Mouse (Mus musculus) neural tube, embryonic 15.5 days (tissue): Measurements from ENCODE around the gene Rassf7. TPM values are rescaled to one million over a fixed set of nuclear protein-coding genes. Genes with fewer than 3 reads are reported as not detected.
A peak's percentile ranks its signal among the peaks of the same experiment; 100 is the strongest.

Experiments used
- ATAC-seq: fragments of 200-750 bp; cut with Nextera tagmentation; 2 replicates; pipeline ENCODE4 v1.8.0; 2017; ENCODE audit warnings: mild to moderate bottlenecking, moderate TSS enrichment, moderate library complexity; ENCODE audit not compliant: low FRiP score
- H3K27ac ChIP-seq: fragments of 300-500 bp; sonication (generic); replicated peaks from 2 replicates; pipeline ENCODE4 v1.5.1; 2015; ENCODE audit warnings: mild to moderate bottlenecking, inconsistent platforms
- H3K27me3 ChIP-seq: fragments of 300-500 bp; sonication (generic); replicated peaks from 2 replicates; pipeline ENCODE4 v1.6.1; 2015; ENCODE audit warnings: inconsistent platforms
- H3K36me3 ChIP-seq: fragments of 300-500 bp; sonication (generic); 2 replicates; pipeline ENCODE4 v1.6.1; 2015; ENCODE audit warnings: inconsistent platforms
- H3K4me1 ChIP-seq: fragments of 300-500 bp; sonication (generic); 2 replicates; pipeline ENCODE4 v1.6.1; 2015; ENCODE audit warnings: inconsistent platforms
- H3K4me2 ChIP-seq: fragments of 300-500 bp; sonication (generic); 2 replicates; pipeline ENCODE4 v1.6.1; 2015; ENCODE audit warnings: inconsistent platforms, mild to moderate bottlenecking, moderate library complexity
- H3K4me3 ChIP-seq: fragments of 300-500 bp; sonication (generic); replicated peaks from 2 replicates; pipeline ENCODE4 v1.5.1; 2015; ENCODE audit warnings: mild to moderate bottlenecking, inconsistent platforms
- H3K9ac ChIP-seq: fragments of 300-500 bp; sonication (generic); replicated peaks from 2 replicates; pipeline ENCODE4 v1.6.1; 2015; ENCODE audit warnings: mild to moderate bottlenecking, inconsistent platforms
- H3K9me3 ChIP-seq: fragments of 300-500 bp; sonication (generic); replicated peaks from 2 replicates; pipeline ENCODE4 v1.6.1; 2016; ENCODE audit warnings: inconsistent platforms
- WGBS: fragments of 180-500 bp; shearing (Covaris S2); methylation state at CpG from one replicate; pipeline ENCODE4 v1.1.7; 2015; ENCODE audit warnings: mixed read lengths; 5-methylcytosine and 5-hydroxymethylcytosine counted together
- polyA plus RNA-seq: library from polyadenylated mRNA; unstranded; fragments of >200 nt; fragmentation: Nextera tagmentation; extraction: Ambion mirVana; gene quantifications from 2 replicates; pipeline ENCODE4 v1.2.1, GENCODE M21; 2015

The Rassf7 gene
- polyA plus RNA-seq, result 24.1 and 28.1 TPM in 2 replicates

GRCm38 (mm10) chr7:141215101-141215879 lies at the start of gene Rassf7:
TSS of gene Rassf7 (plus strand) at chr7:141215860.
- H3K27me3 ChIP-seq, result no peaks in the 10 kb centered on the region
- ATAC-seq, result peak; percentile 96
- under 1% methylated on average over 41 of the region's 41 CpGs for WGBS
- peak within 1 kb of the TSS; percentile 54 for H3K9ac ChIP-seq
- H3K4me3 ChIP-seq, result peak within 1 kb of the TSS; percentile 68
- H3K9me3 ChIP-seq, result no peaks in the 10 kb centered on the region
- peak within 1 kb of the TSS; percentile 77 for H3K27ac ChIP-seq
- 0 out of 2 replicates have a peak, but pooled peaks cover 4% of the 10 kb centered on the region for H3K36me3 ChIP-seq
- H3K4me2 ChIP-seq, result peak within 1 kb of the TSS; percentile 96
- H3K4me1 ChIP-seq, result peaks cover 24% of the 10 kb centered on the region

GRCm38 (mm10) chr7:141167901-141168517 lies 47.7 kb upstream of the Rassf7 start:
- peaks cover 13% of the 10 kb centered on the region for H3K36me3 ChIP-seq
- H3K9ac ChIP-seq, result peak overlapping the region; percentile 47
- no peak for ATAC-seq
- 0 out of 2 replicates have a peak overlapping the region, but pooled peaks have one; percentile 4 for H3K27ac ChIP-seq
- H3K27me3 ChIP-seq, result no peaks in the 10 kb centered on the region
- H3K4me3 ChIP-seq, result peak overlapping the region; percentile 37
- no peaks in the 10 kb centered on the region for H3K9me3 ChIP-seq
- H3K4me1 ChIP-seq, result peaks cover 20% of the 10 kb centered on the region
- whole genome bisulfite sequencing, result 17% methylated on average over 7 of the region's 7 CpGs
- peak overlapping the region; percentile 54 for H3K4me2 ChIP-seq

GRCm38 (mm10) chr7:141168518-141168953 lies 47.1 kb upstream of the Rassf7 start:
- H3K9ac ChIP-seq, result peak overlapping the region; percentile 47
- WGBS, result 6% methylated on average over 22 of the region's 22 CpGs
- H3K4me2 ChIP-seq, result peak overlapping the region; percentile 54
- peaks cover 25% of the 10 kb centered on the region for H3K4me1 ChIP-seq
- 0 out of 2 replicates have a peak overlapping the region, but pooled peaks have one; percentile 4 for H3K27ac ChIP-seq
- H3K4me3 ChIP-seq, result peak overlapping the region; percentile 37
- no peak for ATAC-seq
- H3K9me3 ChIP-seq, result no peaks in the 10 kb centered on the region
- peaks cover 10% of the 10 kb centered on the region; the same call in 1 of the 2 replicates for H3K36me3 ChIP-seq
- H3K27me3 ChIP-seq, result no peaks in the 10 kb centered on the region

GRCm38 (mm10) chr7:141169300-141169699 lies 46.4 kb upstream of the Rassf7 start:
- no peak for ATAC-seq
- Histone ChIP-seq H3K9me3 (no peaks in the 10 kb centered on the region), H3K9ac (0 out of 2 replicates have a peak overlapping the region, but pooled peaks have one; percentile 2), H3K4me1 (peaks cover 26% of the 10 kb centered on the region), H3K36me3 (peaks cover 7% of the 10 kb centered on the region; the same call in 1 of the 2 replicates), H3K4me3 (no peak overlapping the region), H3K27ac (no peak overlapping the region; the same call in 1 of the 2 replicates), H3K4me2 (no peak overlapping the region), H3K27me3 (no peaks in the 10 kb centered on the region)
- WGBS, result 68% methylated on average over 1 of the region's 1 CpGs

GRCm38 (mm10) chr7:141169866-141170265 lies 45.8 kb upstream of the Rassf7 start:
- no peak for ATAC-seq
- peaks cover 7% of the 10 kb centered on the region; the same call in 1 of the 2 replicates for H3K36me3 ChIP-seq
- no peak overlapping the region for H3K4me2 ChIP-seq
- H3K4me3 ChIP-seq, result no peak overlapping the region
- peaks cover 26% of the 10 kb centered on the region for H3K4me1 ChIP-seq
- no peak overlapping the region for H3K27ac ChIP-seq
- H3K9ac ChIP-seq, result 0 out of 2 replicates have a peak overlapping the region, but pooled peaks have one; percentile 2
- H3K9me3 ChIP-seq, result no peaks in the 10 kb centered on the region
- H3K27me3 ChIP-seq, result no peaks in the 10 kb centered on the region

GRCm38 (mm10) chr7:141172116-141173006 lies 43.3 kb upstream of the Rassf7 start, which contains the start of gene Rnh1:
TSS of gene Rnh1 (minus strand) at chr7:141172857.
- peak within 1 kb of the TSS; percentile 83 for H3K4me2 ChIP-seq
- no peaks in the 10 kb centered on the region for H3K9me3 ChIP-seq
- H3K27me3 ChIP-seq, result no peaks in the 10 kb centered on the region
- H3K4me1 ChIP-seq, result peaks cover 29% of the 10 kb centered on the region
- H3K27ac ChIP-seq, result peak within 1 kb of the TSS; percentile 96
- peak within 1 kb of the TSS; percentile 55 for H3K4me3 ChIP-seq
- WGBS, result 2% methylated on average over 55 of the region's 55 CpGs
- peak within 1 kb of the TSS; percentile 59 for H3K9ac ChIP-seq
- ATAC-seq, result peak; percentile 98
- H3K36me3 ChIP-seq, result no peaks in the 10 kb centered on the region

GRCm38 (mm10) chr7:141173323-141173850 lies 42.3 kb upstream of the Rassf7 start:
- H3K9me3 ChIP-seq, result no peaks in the 10 kb centered on the region
- H3K27me3 ChIP-seq, result no peaks in the 10 kb centered on the region
- no peaks in the 10 kb centered on the region for H3K36me3 ChIP-seq
- peak overlapping the region; percentile 96 for H3K27ac ChIP-seq
- H3K4me2 ChIP-seq, result peak overlapping the region; percentile 83
- no peak for ATAC-seq
- peaks cover 20% of the 10 kb centered on the region for H3K4me1 ChIP-seq
- H3K4me3 ChIP-seq, result peak overlapping the region; percentile 55
- WGBS, result 84% methylated on average over 5 of the region's 5 CpGs
- H3K9ac ChIP-seq, result peak overlapping the region; percentile 59

GRCm38 (mm10) chr7:141175068-141175467 lies 40.6 kb upstream of the Rassf7 start:
- H3K9me3 ChIP-seq, result no peaks in the 10 kb centered on the region
- no peaks in the 10 kb centered on the region for H3K27me3 ChIP-seq
- 91% methylated on average over 4 of the region's 4 CpGs for WGBS
- no peak for ATAC-seq
- no peak overlapping the region for H3K4me3 ChIP-seq
- no peak overlapping the region for H3K9ac ChIP-seq
- no peak overlapping the region for H3K4me2 ChIP-seq
- no peaks in the 10 kb centered on the region for H3K36me3 ChIP-seq
- H3K4me1 ChIP-seq, result peaks cover 13% of the 10 kb centered on the region
- no peak overlapping the region for H3K27ac ChIP-seq

GRCm38 (mm10) chr7:141176173-141176572 lies 39.5 kb upstream of the Rassf7 start:
- Histone ChIP-seq H3K27ac (no peak overlapping the region), H3K9me3 (no peaks in the 10 kb centered on the region), H3K27me3 (no peaks in the 10 kb centered on the region), H3K4me2 (peak overlapping the region; percentile 6; the same call in 1 of the 2 replicates), H3K36me3 (no peaks in the 10 kb centered on the region), H3K4me1 (peaks cover 13% of the 10 kb centered on the region), H3K9ac (no peak overlapping the region), H3K4me3 (no peak overlapping the region)
- 2% methylated on average over 8 of the region's 8 CpGs for WGBS
- no peak for ATAC-seq

- no peak overlapping the region for H3K9ac ChIP-seq
- no peak overlapping the region for H3K4me3 ChIP-seq
- WGBS, result 88% methylated on average over 3 of the region's 3 CpGs
- no peaks in the 10 kb centered on the region for H3K9me3 ChIP-seq
- no peak overlapping the region for H3K4me2 ChIP-seq
- ATAC-seq, result no peak
- H3K36me3 ChIP-seq, result peaks cover 36% of the 10 kb centered on the region
- H3K27ac ChIP-seq, result no peak overlapping the region
- H3K4me1 ChIP-seq, result peaks cover 15% of the 10 kb centered on the region
- H3K27me3 ChIP-seq, result no peaks in the 10 kb centered on the region
Observed at GRCm38 (mm10) chr7:141188194-141188593, 27.5 kb upstream of the Rassf7 start.

GRCm38 (mm10) chr7:141188733-141189132 lies 26.9 kb upstream of the Rassf7 start:
- H3K9me3 ChIP-seq, result no peaks in the 10 kb centered on the region
- no peaks in the 10 kb centered on the region for H3K27me3 ChIP-seq
- no peak for ATAC-seq
- no peak overlapping the region for H3K9ac ChIP-seq
- peaks cover 16% of the 10 kb centered on the region for H3K4me1 ChIP-seq
- no peak overlapping the region for H3K27ac ChIP-seq
- peaks cover 36% of the 10 kb centered on the region for H3K36me3 ChIP-seq
- 93% methylated on average over 3 of the region's 3 CpGs for WGBS
- no peak overlapping the region for H3K4me3 ChIP-seq
- no peak overlapping the region for H3K4me2 ChIP-seq
